Mouse (Mus musculus) G1E (cell line): ENCODE results near the gene Pkdcc.

Experiments used
- CTCF ChIP-seq: IDR thresholded peaks from 2 replicates; pipeline ENCODE4 v1.5.1; 2012; ENCODE audit warnings: low read depth, low read length, inconsistent platforms, mixed read lengths
- GATA1 ChIP-seq: IDR thresholded peaks from 2 replicates; pipeline ENCODE4 v1.6.1; 2012; ENCODE audit warnings: borderline replicate concordance, low read length, inconsistent platforms, mixed read lengths
- POLR2AphosphoS5 ChIP-seq: IDR thresholded peaks from 2 replicates; pipeline ENCODE4 v1.6.1; 2012; ENCODE audit warnings: low read depth, low read length, inconsistent platforms; ENCODE audit not compliant: insufficient replicate concordance
- TAL1 ChIP-seq: conservative IDR thresholded peaks from 2 replicates; pipeline ENCODE4 v1.6.1; 2012; ENCODE audit warnings: low read depth, low read length, inconsistent platforms, mixed read lengths

- TF ChIP-seq CTCF, result no peak
- no peak for TF ChIP-seq GATA1
- no peak for TF ChIP-seq TAL1
- TF ChIP-seq POLR2AphosphoS5, result no peak
These were observed 33.5 kb upstream of the Pkdcc start for GRCm38 (mm10) chr17:83181592-83181991.
